Mouse (Mus musculus): ENCODE measurements around the gene Ptpn18. TPM values are rescaled to one million over a fixed set of nuclear protein-coding genes. Genes with fewer than 3 reads are reported as not detected.
"Not testable (repeated sequence)": the region's sequence is repeated elsewhere in the genome, so short reads cannot be mapped to it uniquely, and the experiment has no call there.

The Ptpn18 gene
- polyA plus RNA-seq, 1 experiment from 2014 or later: 43.2 TPM

- H3K9me3 ChIP-seq (ENCODE audit: control insufficient read depth, low read length): peaks cover 24% of the 10 kb centered on the region
- H3K27ac ChIP-seq (ENCODE audit: low read length): peak overlapping the region; percentile 70
- under 1% methylated on average over 30 of the region's 30 CpGs for WGBS
- H3K9ac ChIP-seq (ENCODE audit: low read length): peak overlapping the region; percentile 73
- peak overlapping the region; percentile 68 for H3K4me2 ChIP-seq (ENCODE audit: low read depth, low read length)
- peak overlapping the region; percentile 72 for H3K4me3 ChIP-seq (ENCODE audit: low read length)
- peaks cover 18% of the 10 kb centered on the region for H3K36me3 ChIP-seq (ENCODE audit: control insufficient read depth, insufficient read depth, low read length)
- H3K27me3 ChIP-seq (ENCODE audit: control insufficient read depth, insufficient read depth, low read depth, low read length): no peaks in the 10 kb centered on the region
- peaks cover 11% of the 10 kb centered on the region for H3K4me1 ChIP-seq (replicated peaks; ENCODE audit: control insufficient read depth, insufficient read depth, low read length)
- ATAC-seq (ENCODE audit: low read depth): 0 out of 2 replicates have a peak, but pooled peaks have one; percentile 4
Measured at GRCm38 (mm10) chr1:34434660-34435160, 24.9 kb upstream of the Ptpn18 start.

GRCm38 (mm10) chr1:34435371-34436120, 24.0 kb upstream of the Ptpn18 start:
- H3K27ac ChIP-seq (ENCODE audit: low read length): peak overlapping the region; percentile 70
- peak overlapping the region; percentile 72 for H3K4me3 ChIP-seq (ENCODE audit: low read length)
- 28% methylated on average over 8 of the region's 8 CpGs for WGBS
- peaks cover 13% of the 10 kb centered on the region for H3K36me3 ChIP-seq (ENCODE audit: control insufficient read depth, insufficient read depth, low read length)
- ATAC-seq (ENCODE audit: low read depth): no peak
- H3K9ac ChIP-seq (ENCODE audit: low read length): peak overlapping the region; percentile 73
- peaks cover 14% of the 10 kb centered on the region for H3K4me1 ChIP-seq (replicated peaks; ENCODE audit: control insufficient read depth, insufficient read depth, low read length)
- H3K27me3 ChIP-seq (ENCODE audit: control insufficient read depth, insufficient read depth, low read depth, low read length): no peaks in the 10 kb centered on the region
- peaks cover 20% of the 10 kb centered on the region for H3K9me3 ChIP-seq (ENCODE audit: control insufficient read depth, low read length)
- peak overlapping the region; percentile 68 for H3K4me2 ChIP-seq (ENCODE audit: low read depth, low read length)

GRCm38 (mm10) chr1:34436374-34436773, 23.2 kb upstream of the Ptpn18 start:
- H3K27ac ChIP-seq (ENCODE audit: low read length): no peak overlapping the region
- 89% methylated on average over 3 of the region's 3 CpGs for WGBS
- no peak for ATAC-seq (ENCODE audit: low read depth)
- H3K4me3 ChIP-seq (ENCODE audit: low read length): no peak overlapping the region
- no peak overlapping the region for H3K9ac ChIP-seq (ENCODE audit: low read length)
- peaks cover 11% of the 10 kb centered on the region for H3K9me3 ChIP-seq (ENCODE audit: control insufficient read depth, low read length)
- no peaks in the 10 kb centered on the region for H3K27me3 ChIP-seq (ENCODE audit: control insufficient read depth, insufficient read depth, low read depth, low read length)
- H3K36me3 ChIP-seq (ENCODE audit: control insufficient read depth, insufficient read depth, low read length): peaks cover 4% of the 10 kb centered on the region; the same call in 1 of the 2 replicates
- H3K4me1 ChIP-seq (replicated peaks; ENCODE audit: control insufficient read depth, insufficient read depth, low read length): peaks cover 19% of the 10 kb centered on the region
- no peak overlapping the region for H3K4me2 ChIP-seq (ENCODE audit: low read depth, low read length)

- not testable (repeated sequence) for H3K27ac ChIP-seq (ENCODE audit: low read length); H3K36me3 ChIP-seq (ENCODE audit: control insufficient read depth, insufficient read depth, low read length); H3K4me2 ChIP-seq (ENCODE audit: low read depth, low read length); H3K9me3 ChIP-seq (ENCODE audit: control insufficient read depth, low read length); ATAC-seq (ENCODE audit: low read depth); H3K9ac ChIP-seq (ENCODE audit: low read length); H3K27me3 ChIP-seq (ENCODE audit: control insufficient read depth, insufficient read depth, low read depth, low read length); H3K4me3 ChIP-seq (ENCODE audit: low read length)
- WGBS: 91% methylated on average over 8 of the region's 8 CpGs
- H3K4me1 ChIP-seq (replicated peaks; ENCODE audit: control insufficient read depth, insufficient read depth, low read length): peaks cover 19% of the 10 kb centered on the region
Measured at GRCm38 (mm10) chr1:34437366-34437765, 22.2 kb upstream of the Ptpn18 start.

- no peak for ATAC-seq (ENCODE audit: low read depth)
- peak overlapping the region; percentile 87 for H3K4me3 ChIP-seq (ENCODE audit: low read length)
- peak overlapping the region; percentile 74 for H3K9ac ChIP-seq (ENCODE audit: low read length)
- H3K36me3 ChIP-seq (ENCODE audit: control insufficient read depth, insufficient read depth, low read length): peaks cover 16% of the 10 kb centered on the region
- H3K27me3 ChIP-seq (ENCODE audit: control insufficient read depth, insufficient read depth, low read depth, low read length): no peaks in the 10 kb centered on the region
- H3K9me3 ChIP-seq (ENCODE audit: control insufficient read depth, low read length): no peaks in the 10 kb centered on the region
- 36% methylated on average over 15 of the region's 20 CpGs for WGBS
- no peak overlapping the region for H3K27ac ChIP-seq (ENCODE audit: low read length)
- peak overlapping the region; percentile 86 for H3K4me2 ChIP-seq (ENCODE audit: low read depth, low read length)
- H3K4me1 ChIP-seq (replicated peaks; ENCODE audit: control insufficient read depth, insufficient read depth, low read length): peaks cover 17% of the 10 kb centered on the region
Measured at GRCm38 (mm10) chr1:34438381-34439051, 21.0 kb upstream of the Ptpn18 start.

- H3K4me3 ChIP-seq (ENCODE audit: low read length): peak within 1 kb of the TSS; percentile 87
- peaks cover 13% of the 10 kb centered on the region for H3K4me1 ChIP-seq (replicated peaks; ENCODE audit: control insufficient read depth, insufficient read depth, low read length)
- peak within 1 kb of the TSS; percentile 77 for H3K9ac ChIP-seq (ENCODE audit: low read length)
- H3K4me2 ChIP-seq (ENCODE audit: low read depth, low read length): peak within 1 kb of the TSS; percentile 86
- no peaks in the 10 kb centered on the region for H3K9me3 ChIP-seq (ENCODE audit: control insufficient read depth, low read length)
- ATAC-seq (ENCODE audit: low read depth): peak; percentile 96
- H3K27me3 ChIP-seq (ENCODE audit: control insufficient read depth, insufficient read depth, low read depth, low read length): no peaks in the 10 kb centered on the region
- H3K36me3 ChIP-seq (ENCODE audit: control insufficient read depth, insufficient read depth, low read length): peaks cover 24% of the 10 kb centered on the region
- peak within 1 kb of the TSS; percentile 60 for H3K27ac ChIP-seq (ENCODE audit: low read length)
- under 1% methylated on average over 48 of the region's 48 CpGs for WGBS
Measured at GRCm38 (mm10) chr1:34439215-34439960, 20.2 kb upstream of the Ptpn18 start, which contains the start of the genes Ccdc115 and Imp4. TSS of gene Ccdc115 (minus strand) at chr1:34439672. TSS of gene Imp4 (plus strand) at chr1:34439851.

GRCm38 (mm10) chr1:34439961-34440630, 19.5 kb upstream of the Ptpn18 start:
- Histone ChIP-seq H3K9ac (ENCODE audit: low read length) (peak overlapping the region; percentile 77), H3K4me2 (ENCODE audit: low read depth, low read length) (peak overlapping the region; percentile 83), H3K27me3 (ENCODE audit: control insufficient read depth, insufficient read depth, low read depth, low read length) (no peaks in the 10 kb centered on the region), H3K4me3 (ENCODE audit: low read length) (peak overlapping the region; percentile 87), H3K27ac (ENCODE audit: low read length) (peak overlapping the region; percentile 60), H3K36me3 (ENCODE audit: control insufficient read depth, insufficient read depth, low read length) (peaks cover 26% of the 10 kb centered on the region), H3K9me3 (ENCODE audit: control insufficient read depth, low read length) (no peaks in the 10 kb centered on the region), H3K4me1 (replicated peaks; ENCODE audit: control insufficient read depth, insufficient read depth, low read length) (peaks cover 13% of the 10 kb centered on the region)
- 7% methylated on average over 31 of the region's 31 CpGs for WGBS
- peak; percentile 34 for ATAC-seq (ENCODE audit: low read depth)

- 88% methylated on average over 6 of the region's 6 CpGs for WGBS
- no peak for ATAC-seq (ENCODE audit: low read depth)
Measured at GRCm38 (mm10) chr1:34443124-34443523, 16.4 kb upstream of the Ptpn18 start.

More at GRCm38 (mm10) chr1:34443124-34443523, 16.4 kb upstream of the Ptpn18 start:
- no peak overlapping the region for H3K4me2 ChIP-seq (ENCODE audit: low read depth, low read length)
- no peak overlapping the region for H3K27ac ChIP-seq (ENCODE audit: low read length)
- no peak overlapping the region for H3K4me3 ChIP-seq (ENCODE audit: low read length)
- peaks cover 13% of the 10 kb centered on the region for H3K4me1 ChIP-seq (replicated peaks; ENCODE audit: control insufficient read depth, insufficient read depth, low read length)
- no peaks in the 10 kb centered on the region for H3K9me3 ChIP-seq (ENCODE audit: control insufficient read depth, low read length)
- peaks cover 34% of the 10 kb centered on the region for H3K36me3 ChIP-seq (ENCODE audit: control insufficient read depth, insufficient read depth, low read length)
- no peak overlapping the region for H3K9ac ChIP-seq (ENCODE audit: low read length)
- no peaks in the 10 kb centered on the region for H3K27me3 ChIP-seq (ENCODE audit: control insufficient read depth, insufficient read depth, low read depth, low read length)

All from lung, embryonic 16.5 days (tissue).